Mouse (Mus musculus) cortical plate, adult 2 months (tissue): ENCODE results near the gene Plscr5.

ENCODE experiments used
- CTCF ChIP-seq: fragments of 200-500 bp; IDR thresholded peaks from 2 replicates; pipeline ENCODE4 v1.5.1; 2011; ENCODE audit warnings: mild to moderate bottlenecking, control low read depth, low read length; ENCODE audit not compliant: insufficient read depth; ENCODE audit errors: extremely low read depth
- POLR2A ChIP-seq: fragments of 200-500 bp; IDR thresholded peaks from 2 replicates; pipeline ENCODE4 v1.6.1; 2011; ENCODE audit warnings: mild to moderate bottlenecking, low read length, control low read depth; ENCODE audit not compliant: insufficient read depth; ENCODE audit errors: extremely low read depth

GRCm38 (mm10) chr9:92198408-92198807, 5.7 kb downstream of the Plscr5 start:
- no peak for TF ChIP-seq POLR2A
- TF ChIP-seq CTCF: no peak
